Mouse (Mus musculus): ENCODE data around the gene Phf20. TPM values are rescaled to one million over a fixed set of nuclear protein-coding genes. Genes with fewer than 3 reads are reported as not detected.

Gene Phf20
- total RNA-seq, 2 experiments from 2014 or later: 94.5 to 101 TPM

GRCm38 (mm10) chr2:156272553-156272952 lies 76.3 kb downstream of the Phf20 start:
- DNase-seq: no peak

DNA sequence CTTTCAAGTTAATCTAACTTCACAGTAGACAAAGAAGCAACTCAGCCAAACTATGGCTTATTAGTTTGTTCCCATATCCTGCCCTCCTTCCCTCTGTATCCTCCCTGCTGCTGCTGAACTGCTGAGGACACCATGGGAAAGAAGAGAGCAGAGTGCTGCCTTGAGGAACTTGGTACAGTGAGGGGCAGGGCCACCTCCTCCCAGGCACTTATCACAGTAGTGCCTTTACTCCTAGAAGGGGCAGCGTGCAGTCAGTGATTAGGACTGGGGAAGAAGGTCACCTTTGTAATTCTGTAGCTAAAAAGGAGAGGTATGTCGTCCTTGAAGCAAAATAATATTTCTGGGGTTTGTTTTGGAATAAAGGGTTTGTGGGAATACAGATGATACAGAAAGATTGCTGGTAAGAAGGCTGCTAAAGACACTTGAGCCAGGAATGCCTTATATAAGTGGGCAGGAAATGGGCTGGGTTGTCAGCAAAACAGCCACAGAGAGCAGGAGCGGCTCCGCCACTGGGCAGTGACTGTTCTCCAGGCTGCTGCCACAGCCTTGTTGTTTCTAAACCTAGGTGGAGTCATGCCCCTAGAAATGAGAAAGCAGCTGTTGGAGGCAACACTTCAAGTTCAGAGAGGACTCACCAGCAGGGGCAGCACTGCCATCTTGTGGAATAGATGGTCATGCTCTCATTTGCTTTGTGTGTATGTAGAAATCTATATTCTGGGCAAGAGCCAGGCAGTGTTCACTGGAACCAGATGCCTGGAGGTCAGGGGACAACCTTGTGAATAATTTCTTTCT lies 82.2 kb downstream of the Phf20 start:
- DNase-seq: peak; percentile 72 to 80

GRCm38 (mm10) chr2:156281227-156281626 lies 85.0 kb downstream of the Phf20 start:
- DNase-seq: no peak

DNA sequence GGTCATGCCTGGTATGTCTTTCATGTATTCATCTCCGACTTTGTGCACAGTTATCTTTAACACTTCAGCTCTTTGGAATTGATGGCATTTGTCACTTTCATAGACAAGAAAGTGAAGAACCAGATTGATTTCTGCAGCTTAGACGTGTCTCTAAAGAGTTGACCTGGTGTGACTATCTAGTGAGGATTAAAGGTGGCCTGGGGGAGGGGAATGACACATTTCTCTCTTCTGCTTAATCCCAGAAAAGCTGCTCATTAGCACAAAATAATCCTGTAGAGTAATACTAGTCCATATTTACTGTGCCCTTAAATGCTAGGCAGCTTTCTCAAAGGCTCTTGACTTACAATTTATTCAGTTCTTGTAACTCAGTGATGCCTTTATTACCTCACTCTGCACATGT lies 88.9 kb downstream of the Phf20 start:
- no peak for DNase-seq

GRCm38 (mm10) chr2:156286733-156287132 lies 90.5 kb downstream of the Phf20 start:
- no peak for DNase-seq

GRCm38 (mm10) chr2:156288222-156288621 lies 92.0 kb downstream of the Phf20 start:
- no peak for DNase-seq

GRCm38 (mm10) chr2:156289552-156290160 lies 93.4 kb downstream of the Phf20 start:
- no peak for DNase-seq

- DNase-seq: no peak
Measured at GRCm38 (mm10) chr2:156291998-156292397, 95.7 kb downstream of the Phf20 start.

DNA sequence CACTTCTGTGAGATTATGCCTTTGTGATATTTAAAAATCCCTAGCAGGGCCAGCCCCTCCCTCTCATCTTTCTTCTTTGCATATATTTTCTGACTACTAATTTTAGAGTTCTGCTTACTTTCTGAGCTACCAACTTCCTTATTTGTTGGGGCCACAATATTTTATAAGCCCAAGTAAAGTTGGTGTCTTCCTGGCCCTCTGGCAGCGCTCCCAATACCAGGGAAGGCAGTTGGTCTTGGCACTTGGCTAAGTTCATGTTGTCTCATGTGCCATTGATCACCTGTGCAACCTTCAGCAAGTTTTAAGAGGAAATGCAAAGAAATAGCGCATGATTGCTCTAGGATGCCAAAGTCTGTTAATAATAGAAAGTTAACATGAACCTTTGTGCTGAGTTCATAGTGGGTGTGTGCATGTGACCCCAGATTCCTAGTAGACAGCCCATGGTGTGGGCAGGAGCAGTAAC lies 99.4 kb downstream of the Phf20 start:
- no peak for DNase-seq

DNA sequence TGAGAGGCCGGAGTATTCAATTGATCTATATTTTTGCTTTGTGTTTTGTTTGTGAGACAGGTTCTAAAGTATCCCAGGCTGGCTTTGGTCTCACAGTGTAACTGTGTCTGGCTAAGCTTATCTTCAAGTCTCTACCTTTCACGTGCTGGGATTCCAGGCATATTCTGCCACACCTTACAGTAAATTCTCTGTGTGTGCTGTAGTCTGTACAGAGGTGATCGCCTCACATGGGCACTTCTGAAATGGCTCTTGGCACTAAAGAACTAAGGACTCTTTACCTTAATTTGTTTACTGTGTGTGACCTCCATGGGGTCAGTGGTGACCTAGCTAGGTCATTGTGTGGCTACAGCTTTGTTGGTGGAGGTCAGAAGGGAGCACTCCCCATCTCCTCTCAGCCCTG lies 99.9 kb downstream of the Phf20 start:
- no peak for DNase-seq

- no peak for DNase-seq
Measured at GRCm38 (mm10) chr2:156297653-156298052, 101.4 kb downstream of the Phf20 start.

GRCm38 (mm10) chr2:156298458-156298857 lies 102.2 kb downstream of the Phf20 start:
- peak; percentile 23 to 32 for DNase-seq

- no peak for DNase-seq
Measured at GRCm38 (mm10) chr2:156302063-156302462, 105.8 kb downstream of the Phf20 start.

DNA sequence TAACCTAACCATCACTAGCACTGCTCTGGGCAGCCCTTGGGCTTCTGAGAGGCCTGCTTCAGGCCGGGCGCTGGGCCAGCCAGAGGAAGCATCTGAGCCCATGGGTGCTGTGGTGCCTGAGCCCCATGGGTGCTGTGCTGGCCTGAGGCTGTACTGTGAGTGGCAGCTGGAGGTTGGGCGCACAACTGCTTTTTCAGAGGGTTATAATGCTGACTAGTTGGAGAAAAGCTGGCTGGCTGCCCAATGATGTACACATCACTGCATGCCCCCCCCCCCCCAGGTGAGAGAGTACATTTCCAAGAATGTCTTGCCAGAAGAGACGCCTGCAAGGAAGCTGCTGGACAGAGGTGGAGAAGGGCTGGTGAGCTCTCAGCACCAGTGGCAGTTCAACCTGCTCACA lies 108.1 kb downstream of the Phf20 start:
- no peak for DNase-seq

- no peak for DNase-seq
Measured at GRCm38 (mm10) chr2:156305818-156306217, 109.6 kb downstream of the Phf20 start.

DNA sequence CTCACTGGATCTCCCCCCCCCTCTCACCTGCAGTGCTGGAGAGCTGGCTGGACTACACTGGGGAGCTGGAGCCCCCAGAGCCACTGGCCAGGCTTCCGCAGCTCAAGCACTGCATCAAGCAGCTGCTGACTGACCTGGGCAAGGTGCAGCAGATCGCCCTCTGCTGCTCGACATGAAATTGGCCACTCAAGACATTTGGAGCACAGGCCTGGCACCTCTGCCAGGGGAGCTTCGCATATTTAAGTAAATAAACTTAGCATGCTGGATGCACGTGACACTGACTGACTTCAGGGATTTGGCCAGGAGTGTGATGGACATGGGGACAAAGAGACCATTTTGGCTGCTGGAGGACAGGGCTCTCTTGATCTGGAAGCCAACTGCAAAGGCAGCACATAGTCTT lies 111.0 kb downstream of the Phf20 start:
- DNase-seq: no peak

DNA sequence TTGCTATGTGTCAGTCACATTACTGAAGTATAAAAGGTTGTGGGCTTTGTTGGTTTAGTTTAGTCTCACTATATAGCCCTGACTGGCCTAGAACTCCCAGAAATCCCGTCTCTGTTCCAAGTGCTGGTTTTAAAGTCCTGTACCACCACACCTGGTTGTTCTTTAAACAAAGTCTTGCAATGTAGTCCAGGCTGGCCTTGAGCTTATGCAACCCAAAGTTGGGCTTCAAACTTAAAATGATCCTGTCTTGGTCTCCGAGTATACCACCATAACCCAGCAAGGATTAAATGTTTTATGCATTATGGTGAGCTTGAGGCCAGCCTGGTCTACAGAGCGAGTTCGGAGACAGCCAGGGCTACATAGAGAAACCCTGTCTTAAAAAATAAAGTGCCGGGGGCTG lies 113.7 kb downstream of the Phf20 start:
- DNase-seq: no peak

GRCm38 (mm10) chr2:156310455-156310854 lies 114.2 kb downstream of the Phf20 start:
- no peak for DNase-seq

- DNase-seq: no peak
Measured at GRCm38 (mm10) chr2:156310945-156311344, 114.7 kb downstream of the Phf20 start.

DNA sequence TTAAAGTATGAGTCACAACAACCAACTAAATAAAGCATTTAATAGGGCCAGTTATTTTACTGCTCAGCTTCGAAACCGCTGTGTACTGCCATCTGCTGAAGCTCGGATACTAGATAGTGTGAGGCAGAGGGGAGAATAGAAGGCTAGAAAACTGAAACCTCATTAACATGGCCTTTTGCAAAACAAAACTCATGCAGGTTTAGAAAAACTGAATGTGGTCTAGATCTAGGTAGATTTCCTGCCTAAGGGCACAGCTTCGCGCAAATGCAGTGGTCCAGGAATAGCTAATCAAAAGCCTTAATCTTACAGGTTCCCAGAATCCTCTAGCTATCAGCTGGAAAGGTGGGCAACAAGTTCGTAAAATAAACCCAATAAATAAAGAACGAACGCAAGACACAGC lies 115.2 kb downstream of the Phf20 start:
- DNase-seq: no peak

DNA sequence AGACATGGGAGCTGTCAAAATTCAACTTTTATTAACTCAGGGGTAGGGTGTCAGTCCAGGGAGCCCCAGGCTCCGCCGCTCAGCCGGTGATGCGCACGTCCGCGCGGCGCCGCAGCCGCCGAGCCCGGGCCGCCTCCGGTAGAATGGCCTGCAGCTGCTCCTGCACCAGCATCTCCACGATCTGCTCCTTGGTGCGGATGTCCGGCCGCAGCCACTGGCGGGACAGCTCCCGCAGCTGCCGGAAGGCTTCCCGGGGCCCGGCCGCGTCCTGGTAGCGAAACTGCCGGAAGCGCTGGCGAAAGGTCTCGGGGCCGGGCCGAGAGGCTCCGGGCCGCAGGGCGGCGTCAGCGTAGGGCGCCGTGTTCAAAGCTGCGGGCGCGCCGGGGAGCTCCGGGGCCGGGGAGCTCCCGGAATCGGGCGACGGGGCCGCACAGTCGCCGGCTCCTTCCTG lies 115.6 kb downstream of the Phf20 start:
- peak; percentile 61 to 65 for DNase-seq

DNA sequence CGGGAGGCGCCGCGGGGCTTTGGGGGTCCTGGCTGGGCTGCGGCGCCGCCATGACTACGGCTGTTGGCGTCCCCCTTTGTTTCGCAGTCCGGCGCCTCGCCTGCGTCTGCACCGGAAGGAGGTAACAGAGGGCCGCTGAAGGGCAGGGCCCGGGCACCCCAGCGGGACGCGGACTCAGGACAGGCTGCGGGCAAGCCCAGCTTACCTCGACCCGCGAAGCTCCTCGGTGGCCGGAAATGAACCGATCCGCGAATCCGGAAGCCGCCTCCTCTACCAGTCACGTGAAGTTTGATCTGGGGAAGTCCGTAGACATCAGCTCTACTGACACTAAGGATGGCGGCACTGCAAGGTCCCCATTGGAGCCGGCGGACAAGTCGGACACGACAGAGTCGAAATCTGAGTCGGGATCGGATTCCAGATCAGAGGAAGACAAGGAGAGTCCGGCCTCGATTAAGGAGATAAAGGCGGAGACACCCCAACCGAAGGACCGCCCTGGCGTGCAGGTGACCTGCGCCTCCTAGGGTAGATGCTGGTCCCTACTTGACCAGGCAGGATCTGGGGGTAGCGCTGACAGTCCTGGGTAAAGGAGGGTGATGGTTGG lies 116.1 kb downstream of the Phf20 start, which contains the start of the genes Cnbd2 and Scand1:
TSS of gene Cnbd2 (plus strand) at position 3 of the 601 bp plus-strand sequence.
TSS of gene Scand1 (minus strand) at position 408 of the 601 bp plus-strand sequence.
- DNase-seq: peak; percentile 86 to 87

GRCm38 (mm10) chr2:156313153-156313552 lies 116.9 kb downstream of the Phf20 start:
- no peak for DNase-seq
